Mouse (Mus musculus) gastrocnemius, postnatal 25 days (tissue): Measurements from ENCODE around the gene Scpep1. TPM values are rescaled to one million over a fixed set of nuclear protein-coding genes. Genes with fewer than 3 reads are reported as not detected.
"Not testable (repeated sequence)": the region's sequence is repeated elsewhere in the genome, so short reads cannot be mapped to it uniquely, and the experiment has no call there.

Source experiments
- DNase-seq: peaks from one replicate; pipeline ENCODE4 v3.0.0; 2022
- long read RNA-seq, 2 experiments: library from polyadenylated mRNA; stranded (forward); transcript quantifications; one replicate each; pipeline ENCODE4 v2.0.0; 2021
- total RNA-seq, 2 experiments: library from RNA; stranded (reverse); gene quantifications; 1 replicate in 1 of 2; 2 replicates in 1 of 2; pipeline ENCODE4 v1.2.3; 2021

Scpep1 gene
- 10 to 100 TPM in 1 of 2 experiments, 1 to 10 TPM in 1; 8.6 to 10.8 TPM for total RNA-seq
- long read RNA-seq, experiment 1, transcript Scpep1-201 (13 exons, 2,097 nt): major isoform, 8 of 9 reads
- long read RNA-seq, experiment 1, partial matches to known transcripts: 1 of 9 reads
- long read RNA-seq, experiment 1, other reads (novel, unspliced or antisense): 0 of 9 reads
- long read RNA-seq, experiment 2, transcript Scpep1-201 (13 exons, 2,097 nt): major isoform, 20 of 24 reads
- long read RNA-seq, experiment 2, partial matches to known transcripts: 3 of 24 reads
- long read RNA-seq, experiment 2, other reads (novel, unspliced or antisense): 1 of 24 reads

DNA sequence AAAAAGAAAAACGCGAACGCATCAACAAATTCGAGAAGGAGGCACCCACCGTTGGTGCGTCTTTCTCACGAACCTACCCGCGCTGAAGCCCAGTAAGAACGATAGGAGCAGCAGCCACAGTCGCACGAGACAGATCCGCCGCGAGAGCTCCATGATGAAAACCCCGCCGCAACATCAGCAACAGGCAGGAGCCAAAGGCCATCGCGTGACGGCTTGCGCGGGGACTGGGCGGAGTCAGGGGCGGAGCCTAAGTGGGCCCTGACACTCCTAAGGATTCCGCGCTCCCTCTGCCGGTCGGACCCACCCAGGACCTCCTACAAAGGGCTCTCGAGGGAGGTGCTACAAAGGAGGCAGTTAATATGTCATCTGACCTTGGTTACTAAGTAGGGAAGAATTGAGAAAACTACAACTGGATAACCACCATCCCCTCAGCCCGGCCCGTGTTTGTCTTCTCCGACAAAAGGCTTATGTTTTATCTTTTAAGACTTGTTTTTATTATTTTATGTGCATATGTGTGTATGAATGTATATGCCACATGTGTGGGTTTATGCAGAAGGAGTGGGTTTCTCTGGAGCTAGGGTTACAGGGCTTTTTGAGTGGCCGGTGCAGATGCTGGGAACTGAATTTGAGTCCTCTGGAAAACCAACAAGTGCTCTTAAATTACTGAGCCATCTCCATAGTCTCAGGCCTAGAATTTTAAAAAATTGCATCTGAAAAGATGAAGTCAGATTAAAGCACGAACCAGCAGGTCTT is at the start of gene Scpep1:
TSS of gene Scpep1 (minus strand) at position 249 of the 753 bp plus-strand sequence.
- DNase-seq: peak; percentile 95

DNA sequence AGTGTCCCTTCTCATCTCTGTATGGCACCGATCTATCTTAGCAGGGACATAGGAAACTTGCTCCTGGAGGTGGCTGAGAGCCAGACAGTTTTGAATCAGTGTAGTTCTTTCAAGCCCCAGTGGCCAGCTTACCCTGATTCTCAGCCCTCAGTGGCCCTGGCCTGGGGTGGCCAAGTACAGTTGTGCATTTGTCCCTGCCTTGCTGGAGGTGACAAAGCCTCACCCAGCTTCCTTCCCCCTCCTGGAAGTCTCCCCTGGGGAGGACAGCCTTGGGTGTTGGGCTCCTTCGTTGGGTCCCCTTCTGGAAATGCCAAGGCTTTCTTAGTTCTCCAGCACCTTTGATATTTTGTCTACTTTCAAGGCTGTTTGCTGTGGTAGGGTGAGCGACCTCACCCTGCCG is 48.5 kb upstream of the Scpep1 start:
- no peak for DNase-seq

DNA sequence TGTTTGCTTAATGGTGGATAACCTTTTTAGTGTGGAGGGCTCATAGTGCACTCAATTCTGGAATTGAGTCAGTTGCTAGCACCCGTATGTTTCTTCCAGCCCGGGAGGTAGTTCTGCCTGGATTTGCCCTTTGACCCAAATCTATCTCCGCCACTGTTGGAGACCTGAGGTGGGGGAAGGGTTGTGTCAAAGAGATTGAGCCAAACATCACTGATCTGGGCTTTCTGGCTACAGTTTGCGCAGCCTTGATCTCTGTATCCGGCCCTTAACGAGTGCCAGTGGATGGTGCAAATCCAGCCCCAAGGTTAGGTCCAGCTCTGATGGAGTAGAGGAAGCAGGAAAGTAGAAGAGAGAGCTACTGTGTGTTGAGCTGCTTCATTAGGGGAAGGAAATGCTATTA is 47.8 kb upstream of the Scpep1 start:
- DNase-seq: no peak

- no peak for DNase-seq
These were observed 47.4 kb upstream of the Scpep1 start for GRCm38 (mm10) chr11:89002621-89003020.

DNA sequence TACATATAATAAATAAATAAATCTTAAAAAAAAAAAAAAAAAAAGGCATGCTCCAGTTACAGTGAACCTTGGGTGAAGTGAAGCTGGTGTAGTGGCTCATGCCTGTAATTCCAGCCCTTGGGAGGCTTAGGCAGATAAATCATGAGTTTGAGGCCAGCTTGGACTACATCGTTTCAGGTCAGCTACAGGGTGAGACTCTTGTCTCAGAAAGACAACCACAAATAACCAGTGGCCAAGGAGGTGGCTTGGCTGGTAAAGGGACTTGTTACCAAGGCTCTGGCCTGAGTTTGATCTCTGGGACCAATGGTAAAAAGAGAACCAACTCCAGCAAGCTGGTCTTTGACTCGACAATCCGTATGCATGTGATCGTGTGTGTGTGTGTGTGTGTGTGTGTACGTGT is 46.8 kb upstream of the Scpep1 start:
- no peak for DNase-seq

- DNase-seq: no peak
These were observed 46.3 kb upstream of the Scpep1 start for GRCm38 (mm10) chr11:89001569-89001968.

DNA sequence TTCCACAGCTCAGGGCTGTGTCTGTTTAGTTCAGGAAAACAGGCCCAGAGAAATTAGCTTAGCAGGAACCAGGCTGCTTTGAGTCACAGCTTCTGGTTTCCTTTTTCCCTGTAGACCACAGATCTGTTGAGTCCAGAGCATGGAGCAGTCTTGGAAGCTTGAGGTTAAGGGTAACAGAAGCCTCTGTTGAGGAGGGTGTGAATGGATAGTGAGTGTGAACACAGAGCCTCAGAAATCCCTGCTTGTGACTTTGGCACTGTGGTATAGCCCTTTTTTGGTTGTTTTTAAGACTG is 45.2 kb upstream of the Scpep1 start:
- DNase-seq: no peak

DNA sequence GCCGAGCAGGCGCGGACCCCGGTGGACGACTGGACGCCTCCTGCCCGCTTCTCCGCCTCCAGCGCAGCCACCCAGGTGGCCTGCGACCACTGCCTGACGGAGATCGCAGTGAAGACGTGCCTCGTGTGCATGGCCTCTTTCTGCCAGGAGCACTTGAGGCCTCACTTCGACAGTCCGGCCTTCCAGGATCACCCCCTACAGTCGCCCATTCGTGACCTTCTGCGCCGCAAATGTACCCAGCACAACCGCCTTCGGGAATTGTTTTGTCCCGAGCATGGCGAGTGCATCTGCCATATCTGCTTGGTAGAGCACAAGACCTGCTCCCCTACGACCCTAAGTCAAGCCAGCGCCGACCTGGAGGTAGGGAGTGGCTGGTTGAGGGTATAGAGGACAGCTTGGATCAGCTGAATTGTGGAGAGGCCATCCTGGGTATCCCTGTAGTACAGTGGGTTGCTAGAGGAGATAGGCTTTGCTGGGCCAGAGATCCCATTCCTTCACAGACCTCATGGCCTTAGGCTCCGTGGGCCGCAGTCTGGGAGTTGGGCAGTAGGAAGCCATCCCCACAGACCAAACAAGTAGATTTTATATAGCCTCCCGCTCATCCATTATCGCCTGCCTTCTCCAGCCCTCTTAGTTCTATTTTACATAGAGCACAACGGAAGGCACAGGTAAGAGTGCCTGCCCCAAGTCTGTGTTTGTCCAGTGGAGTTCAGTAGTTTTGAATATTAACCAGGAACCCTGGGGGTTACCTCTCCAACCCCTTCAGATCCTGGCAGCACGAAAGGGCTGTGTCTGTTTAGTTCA is 44.7 kb upstream of the Scpep1 start:
- no peak for DNase-seq

GRCm38 (mm10) chr11:88998974-88999722 is 43.9 kb upstream of the Scpep1 start, which contains the start of gene Trim25:
Gene Trim25 (plus strand): TSS chr11:88999376.
- DNase-seq: peak; percentile 89

DNA sequence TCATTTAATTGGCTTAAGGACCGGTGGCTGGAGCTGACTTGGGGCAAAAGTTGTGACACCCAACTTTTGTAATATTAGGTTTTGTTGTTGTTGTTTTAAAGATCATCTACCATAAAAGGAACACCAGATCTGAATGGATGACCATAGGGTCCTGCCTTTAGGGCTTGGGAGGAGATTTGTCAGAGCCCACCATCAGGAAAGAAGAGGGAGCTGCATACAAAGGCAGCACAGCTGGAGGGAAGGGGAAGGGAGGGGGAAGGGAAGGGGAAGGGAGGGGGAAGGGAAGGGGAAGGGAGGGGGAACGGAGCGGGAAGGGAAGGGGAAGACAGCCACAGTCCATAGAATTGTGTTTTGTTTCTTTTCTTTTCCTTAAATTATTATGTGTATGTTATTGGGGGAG is 43.1 kb upstream of the Scpep1 start:
- DNase-seq: no peak

DNA sequence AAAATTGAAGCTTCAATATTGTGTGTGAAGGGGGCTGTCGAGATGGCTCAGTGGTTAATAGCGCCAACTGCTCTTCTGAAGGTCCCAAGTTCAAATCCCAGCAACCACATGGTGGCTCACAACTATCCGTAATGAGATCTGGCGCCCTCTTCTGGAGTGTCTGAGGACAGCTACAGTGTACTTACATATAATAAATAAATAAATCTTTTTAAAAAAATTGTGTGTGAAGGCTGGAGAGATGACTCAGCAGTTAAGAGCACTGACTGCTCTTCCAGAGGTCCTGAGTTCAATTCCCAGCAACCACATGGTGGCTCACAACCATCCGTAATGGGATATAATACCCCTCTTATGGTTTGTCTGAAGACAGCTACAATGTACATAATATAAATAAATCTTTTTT is 42.1 kb upstream of the Scpep1 start:
- not testable (repeated sequence) for DNase-seq

DNA sequence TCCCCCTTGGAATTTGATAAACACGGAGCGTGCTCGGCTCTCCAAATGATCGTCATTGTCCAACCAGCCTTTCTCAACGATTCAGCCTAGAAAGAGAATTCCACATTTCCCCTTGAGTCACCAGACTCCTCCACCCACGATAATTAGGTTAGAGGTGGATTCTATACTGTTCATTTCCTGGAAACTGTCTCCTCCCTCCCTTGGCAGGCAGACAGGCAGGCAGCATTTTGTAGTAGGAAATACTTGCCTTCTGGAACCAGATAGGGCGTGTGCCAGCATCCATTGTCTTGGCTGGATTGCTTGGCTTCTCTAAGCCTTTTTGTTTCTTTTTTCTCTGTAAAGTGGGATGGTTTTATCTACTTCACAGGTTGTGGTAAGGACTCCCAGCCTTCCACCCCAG is 41.2 kb upstream of the Scpep1 start:
- no peak for DNase-seq

- DNase-seq: no peak
These were observed 40.4 kb upstream of the Scpep1 start for GRCm38 (mm10) chr11:88995616-88996015.

DNA sequence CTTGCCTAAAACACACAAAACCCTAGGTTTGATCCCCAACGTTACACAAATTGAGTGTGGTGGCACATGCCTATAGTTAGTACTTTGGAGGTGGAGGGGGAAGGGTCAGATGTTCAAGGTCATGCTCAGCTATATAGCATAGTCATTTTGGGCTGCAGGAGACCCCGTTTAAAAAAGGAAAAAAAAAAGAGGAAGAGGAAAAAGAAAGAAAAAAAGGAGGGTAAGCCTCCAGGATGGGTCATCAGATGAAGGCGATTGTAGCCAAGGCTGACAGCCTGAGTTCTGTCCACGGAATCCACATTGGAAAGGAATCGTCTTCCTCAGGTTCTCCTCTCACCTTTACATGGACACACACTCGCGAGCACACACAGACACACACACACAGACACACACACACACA is 39.2 kb upstream of the Scpep1 start:
- DNase-seq: no peak

DNA sequence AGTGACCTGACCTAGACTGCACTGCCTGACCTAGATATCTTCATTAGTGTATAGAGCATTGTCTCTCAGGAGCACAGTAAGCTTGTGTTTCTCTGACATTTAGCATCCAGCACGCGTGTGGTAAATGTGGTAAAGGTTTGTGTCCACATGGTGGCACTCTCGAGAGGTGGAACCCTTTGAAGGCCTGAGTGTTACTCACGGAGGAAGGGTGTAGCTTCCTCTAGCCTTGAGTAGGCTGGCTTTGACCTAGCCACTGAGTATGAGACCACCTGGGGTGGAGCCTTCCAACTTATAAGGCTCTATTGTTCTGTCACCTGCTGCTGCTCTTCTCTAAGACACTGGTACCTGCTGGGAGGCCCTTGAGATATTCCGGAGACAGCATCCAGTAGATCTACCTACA is 38.4 kb upstream of the Scpep1 start:
- peak; percentile 40 for DNase-seq

GRCm38 (mm10) chr11:88993186-88993585 is 37.9 kb upstream of the Scpep1 start:
- DNase-seq: no peak

DNA sequence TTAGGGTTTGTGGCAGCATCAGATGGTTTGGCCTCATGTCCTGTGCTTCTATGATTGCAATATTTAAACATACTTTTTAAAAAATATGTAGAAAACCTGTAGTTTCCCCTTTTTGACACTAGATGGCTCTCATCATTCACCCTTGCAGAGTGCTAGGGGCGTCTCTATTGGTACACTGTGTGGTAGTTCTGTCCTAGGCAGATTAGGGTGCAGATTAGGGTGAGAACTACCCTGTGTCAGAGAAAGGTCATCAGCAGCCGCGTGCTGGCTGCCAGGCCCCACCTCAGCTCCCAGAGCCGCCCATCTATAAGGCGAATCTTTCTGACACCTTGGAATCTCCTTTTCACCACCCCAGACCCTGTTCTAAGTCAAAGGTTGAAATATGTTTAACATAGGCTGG is 34.3 kb upstream of the Scpep1 start:
- DNase-seq: no peak

- no peak for DNase-seq
These were observed 33.7 kb upstream of the Scpep1 start for GRCm38 (mm10) chr11:88988956-88989355.

- DNase-seq: no peak
These were observed 31.4 kb upstream of the Scpep1 start for GRCm38 (mm10) chr11:88986616-88987015.

- no peak for DNase-seq
These were observed 26.1 kb upstream of the Scpep1 start for GRCm38 (mm10) chr11:88981337-88981736.

- no peak for DNase-seq
These were observed 21.9 kb upstream of the Scpep1 start for GRCm38 (mm10) chr11:88977188-88977587.

GRCm38 (mm10) chr11:88976320-88976719 is 21.1 kb upstream of the Scpep1 start:
- DNase-seq: no peak
